Mouse (Mus musculus): ENCODE results near the gene Csrp1.

DNA sequence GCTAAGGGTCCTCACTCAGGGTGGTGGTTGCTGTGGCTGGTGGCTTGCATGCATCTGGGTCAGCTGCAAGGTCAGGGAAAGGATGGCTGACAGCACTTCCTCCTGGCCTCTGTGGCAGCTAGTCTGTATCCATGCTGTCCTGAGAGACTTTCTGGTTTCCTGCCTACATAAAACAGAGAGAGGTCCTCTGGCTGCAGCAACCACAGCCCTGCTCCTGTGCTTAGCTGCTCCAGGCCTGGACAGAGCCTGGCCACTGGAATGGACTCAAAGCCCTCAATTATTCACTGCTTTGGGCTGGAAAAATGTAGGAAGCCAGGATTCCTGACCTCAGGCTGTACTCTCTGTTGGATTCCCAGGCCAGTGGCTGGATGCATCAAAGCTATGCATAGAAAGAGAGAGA, 56.7 kb downstream of the Csrp1 start:
- TF ChIP-seq POLR2A (IDR thresholded peaks at IDR 0.05; ENCODE audit: borderline replicate concordance, extremely low read depth, low read depth, low read length): no peak
- TF ChIP-seq CTCF (IDR thresholded peaks at IDR 0.05; ENCODE audit: insufficient read depth, low read length): no peak
